Mouse (Mus musculus): ENCODE measurements at regions not wholly inside any gene's neighbourhood (a gene's known extent, or its start where the extent isn't known, plus 50 kb on each side); places are given as distances from the start of the nearest gene placed in this dataset.

- no peak for TF ChIP-seq POLR2A (IDR thresholded peaks at IDR 0.05; ENCODE audit: low read depth, low read length)
- TF ChIP-seq CTCF (IDR thresholded peaks at IDR 0.05; ENCODE audit: extremely low read depth, insufficient read depth, insufficient read length, insufficient replicate concordance) = no peak
These were observed 107.0 kb upstream of the S1pr3 start for GRCm38 (mm10) chr13:51301476-51301875.
